Mouse (Mus musculus): Measurements from ENCODE around the gene Igf2bp3.
"Not testable (repeated sequence)": the region's sequence is repeated elsewhere in the genome, so short reads cannot be mapped to it uniquely, and the experiment has no call there.

The Igf2bp3 gene

DNA sequence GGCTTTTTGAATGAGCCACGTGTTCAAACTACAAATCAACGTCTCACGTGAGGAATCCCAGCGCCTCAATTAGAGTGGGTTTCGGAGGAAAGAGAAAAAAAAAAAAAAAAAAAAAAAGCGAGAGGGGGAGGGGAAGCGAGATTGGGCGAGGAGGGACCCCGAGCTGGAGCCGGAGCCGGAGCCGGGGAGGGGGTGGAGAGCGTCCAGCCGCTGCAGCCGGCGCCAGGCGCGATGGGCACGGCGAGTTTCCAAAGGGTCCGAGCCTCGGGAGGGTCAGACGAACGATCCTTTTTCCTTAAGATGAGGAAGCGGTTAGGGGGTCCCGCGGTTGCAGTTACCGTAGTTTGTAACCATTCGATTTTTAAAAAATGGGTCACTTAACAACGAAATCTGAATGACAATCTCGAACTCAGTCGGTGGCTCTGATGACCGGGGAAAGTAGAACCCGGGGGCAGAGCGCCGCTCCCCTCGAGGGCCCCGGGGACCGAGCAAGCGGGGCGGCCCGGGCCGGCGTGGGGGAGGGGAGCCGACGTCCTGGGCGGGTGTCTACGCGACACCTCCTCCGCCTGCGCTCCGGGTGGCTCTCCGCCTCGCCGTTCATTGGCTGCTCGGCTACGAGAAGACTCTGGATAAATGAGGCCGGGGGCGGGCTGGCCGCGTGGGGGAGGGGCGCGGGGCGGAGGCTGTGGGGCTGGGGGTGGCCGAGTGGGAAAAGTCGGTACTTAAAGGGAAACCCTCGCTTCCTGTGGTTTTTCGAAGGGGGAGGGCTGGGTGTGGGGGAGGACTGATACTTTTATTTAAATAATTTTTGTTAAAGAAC is at the start of gene Igf2bp3:
Igf2bp3 (minus strand) TSS at position 30 of the 820 bp plus-strand sequence.
- in situ Hi-C loops (cut with MboI, MseI) = loop anchor here (25.0 kb wide), 3 partner anchors 153 to 1553 kb away; partner anchors contain the start of gene Malsu1

DNA sequence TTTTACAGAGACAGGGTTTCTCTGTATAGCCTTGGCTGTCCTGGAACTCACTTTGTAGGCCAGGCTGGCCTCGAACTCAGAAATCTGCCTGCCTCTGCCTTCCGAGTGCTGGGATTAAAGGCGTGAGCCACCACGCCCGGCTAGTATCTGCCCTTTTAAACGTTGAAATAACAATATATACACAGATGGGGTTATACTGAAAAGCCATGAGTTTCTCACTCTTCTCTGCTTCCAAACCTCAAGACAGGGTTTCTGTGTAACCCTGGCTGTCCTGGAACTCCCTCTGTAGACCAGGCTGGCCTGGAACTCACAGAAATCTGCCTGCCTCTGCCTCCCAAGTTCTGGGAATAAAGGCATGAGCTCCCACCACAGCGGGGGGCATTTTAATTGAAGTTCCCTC is 49.7 kb upstream of the Igf2bp3 start:
- in situ Hi-C loops (cut with MboI, MseI) = not testable (repeated sequence)

DNA sequence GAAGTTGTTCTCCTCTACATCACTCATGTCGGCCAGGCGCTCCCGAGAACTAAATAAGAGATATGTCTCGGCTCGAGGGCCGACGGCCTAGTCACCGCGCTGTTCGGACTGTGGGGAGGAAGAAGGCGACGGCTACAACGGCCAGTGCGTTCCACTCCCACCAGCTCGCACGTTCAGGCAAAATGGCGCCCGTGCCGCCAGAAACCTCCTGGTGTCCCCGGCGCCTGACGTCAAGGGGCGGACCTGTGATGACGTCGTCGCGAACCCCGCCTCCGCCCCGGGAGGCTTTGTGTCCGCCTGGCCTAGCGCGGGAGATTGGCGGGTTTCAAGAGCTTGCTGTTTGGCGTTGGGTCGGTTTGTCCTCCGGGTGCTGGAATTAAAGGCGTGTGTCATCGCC is 49.1 kb upstream of the Igf2bp3 start, which contains the start of gene Tra2a:
Tra2a (minus strand) TSS at position 187 of the 397 bp plus-strand sequence.
- in situ Hi-C loops (cut with MboI, MseI) = no loop called here

DNA sequence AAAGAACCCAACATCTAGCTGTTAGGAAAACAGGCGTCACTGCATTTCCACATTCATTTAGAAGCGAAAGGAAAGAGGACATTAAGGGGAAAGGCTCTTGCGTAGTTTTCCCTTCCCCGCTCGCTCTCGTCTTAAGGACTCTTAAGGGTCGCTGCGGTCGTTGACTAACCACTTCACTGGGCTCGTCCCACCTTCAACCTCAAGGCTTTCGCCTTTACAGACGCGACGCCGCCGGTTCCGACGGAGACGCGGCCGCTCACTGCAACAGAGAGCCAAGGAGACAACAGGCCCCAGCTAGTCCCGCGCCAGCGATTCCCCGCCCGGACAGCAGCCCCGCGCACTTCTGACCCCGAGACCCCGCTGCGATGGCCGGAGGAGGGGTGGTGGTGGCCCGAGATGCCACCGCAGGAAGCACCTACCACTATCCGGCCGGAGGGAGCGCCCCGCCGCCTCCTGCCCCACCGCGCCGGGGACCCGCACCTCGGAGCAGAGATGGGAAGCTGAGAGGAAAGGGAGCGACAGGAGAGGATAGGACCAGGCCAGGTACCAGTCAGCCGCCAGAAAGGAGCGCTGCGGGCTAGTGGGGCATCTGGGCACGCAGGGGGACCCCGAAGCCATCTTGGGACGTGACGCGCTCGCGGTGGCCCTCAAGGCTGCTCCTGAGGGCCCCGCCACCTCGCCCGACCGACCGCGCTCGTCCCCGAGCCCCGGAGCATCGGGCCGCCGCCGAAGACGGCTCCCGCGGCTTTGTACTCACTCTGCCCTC is 48.5 kb upstream of the Igf2bp3 start:
- in situ Hi-C loops (cut with MboI, MseI) = no loop called here

DNA sequence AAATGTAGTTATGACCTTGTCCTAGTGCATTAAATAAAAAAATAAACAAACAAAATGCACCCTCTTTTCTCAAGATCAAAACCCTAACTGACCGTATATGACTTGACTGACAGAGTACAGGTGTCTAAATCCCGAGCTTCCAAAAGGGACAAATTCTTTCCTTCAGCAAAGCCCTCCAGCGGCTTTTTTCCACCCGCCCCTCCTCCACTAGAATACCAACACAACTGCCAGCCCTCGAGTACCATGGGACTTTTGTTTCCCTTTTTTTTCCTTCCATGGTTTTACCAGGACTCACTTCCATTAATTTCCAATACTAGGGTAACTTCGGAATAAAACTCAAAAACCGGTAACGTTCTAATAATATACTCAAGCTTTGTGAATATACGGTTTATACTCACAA is 47.7 kb upstream of the Igf2bp3 start:
- in situ Hi-C loops (cut with MboI, MseI) = no loop called here

DNA sequence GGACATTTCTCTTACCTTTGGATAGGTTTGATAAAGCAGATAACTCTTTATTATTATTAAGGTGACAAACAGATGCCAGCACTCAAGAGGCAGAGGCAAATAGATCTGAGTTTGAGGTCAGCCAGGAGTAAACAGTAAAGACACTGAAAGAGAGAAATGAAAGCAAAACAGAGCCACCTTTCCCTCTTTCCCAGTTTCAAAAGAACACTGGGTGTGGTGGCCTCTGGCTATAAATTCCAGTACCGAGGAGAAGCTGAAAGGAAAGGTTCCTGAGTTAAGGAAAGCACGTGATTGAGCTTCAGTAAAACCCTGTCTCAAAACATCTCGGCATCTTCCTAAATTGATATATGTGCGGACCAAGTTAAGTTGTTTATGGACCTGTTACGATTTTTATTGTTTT is 45.0 kb upstream of the Igf2bp3 start:
- in situ Hi-C loops (cut with MboI, MseI) = no loop called here

DNA sequence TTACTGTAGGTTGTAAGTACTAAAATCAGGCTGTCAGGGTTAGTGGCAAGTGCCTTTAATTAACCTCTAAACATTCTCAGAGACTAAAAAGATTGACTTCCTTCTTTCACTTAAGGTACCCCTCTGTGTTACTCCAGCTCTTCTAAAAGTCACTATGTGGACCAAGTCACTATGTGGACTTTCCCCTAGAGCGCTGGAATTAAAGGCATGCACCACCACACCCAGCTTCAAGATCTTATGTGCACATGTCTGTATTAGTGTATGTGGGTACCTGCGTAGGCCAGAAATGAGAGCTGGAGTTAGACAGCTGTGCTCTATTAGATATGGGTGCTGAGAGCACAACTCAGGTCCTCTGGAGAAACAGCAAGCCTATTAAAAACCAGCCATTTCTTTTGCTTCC is 43.1 kb upstream of the Igf2bp3 start:
- in situ Hi-C loops (cut with MboI, MseI) = no loop called here

DNA sequence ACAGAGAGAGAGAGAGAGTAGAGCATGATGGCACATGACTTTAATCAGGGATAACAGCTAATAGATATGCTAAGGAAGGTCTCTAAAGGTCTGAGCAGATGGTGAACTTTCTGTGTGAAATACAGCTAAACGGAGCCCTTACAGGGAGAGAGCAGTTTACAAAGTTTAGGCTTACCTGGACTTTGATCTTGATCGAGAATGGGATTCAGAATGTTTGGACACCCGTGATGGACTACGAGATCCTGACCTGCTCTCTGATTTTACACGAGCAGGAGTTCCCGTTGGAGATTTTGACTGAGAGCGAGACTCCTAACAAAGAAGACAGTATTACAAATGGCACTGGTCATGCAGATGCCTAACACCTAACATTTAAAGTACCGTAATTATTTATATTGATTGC is 37.5 kb upstream of the Igf2bp3 start:
- in situ Hi-C loops (cut with MboI, MseI) = no loop called here

DNA sequence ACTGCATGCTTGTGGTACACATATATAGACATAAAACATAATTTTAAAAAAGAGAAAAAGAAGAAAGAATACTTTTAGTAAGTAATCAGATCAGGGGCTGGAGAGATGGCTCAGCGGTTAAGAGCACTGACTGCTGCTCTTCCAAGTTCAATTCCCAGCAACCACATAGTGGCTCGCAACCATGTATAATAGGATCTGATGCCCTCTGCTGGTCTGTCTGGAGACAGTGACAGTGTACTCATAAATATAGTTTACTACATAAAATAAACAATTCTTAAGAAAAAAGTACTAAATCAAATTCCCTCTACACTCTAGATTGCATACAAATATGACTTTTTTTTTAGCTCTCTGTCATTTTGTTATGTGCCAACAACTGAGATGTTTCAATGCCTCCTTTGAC is 36.4 kb upstream of the Igf2bp3 start:
- in situ Hi-C loops (cut with MboI, MseI) = no loop called here

DNA sequence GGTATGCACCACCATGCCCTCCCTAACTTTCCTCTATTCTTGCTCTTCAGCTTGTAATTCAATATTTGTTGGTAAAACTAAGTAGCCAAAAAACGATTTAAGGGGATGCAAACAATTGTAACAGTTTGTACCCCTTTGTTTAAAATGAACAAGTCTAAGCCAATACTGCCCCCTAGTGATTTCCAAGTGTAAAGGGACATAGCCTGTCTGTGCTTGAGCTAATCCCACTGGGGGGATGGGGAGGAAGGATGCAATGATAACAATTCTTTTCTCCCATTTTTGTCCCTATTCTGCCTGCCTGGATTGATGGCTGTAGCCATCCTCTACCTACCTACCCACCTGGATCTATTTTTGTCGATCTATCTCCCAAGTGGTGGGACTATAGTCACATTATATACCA is 32.5 kb upstream of the Igf2bp3 start:
- in situ Hi-C loops (cut with MboI, MseI) = no loop called here

DNA sequence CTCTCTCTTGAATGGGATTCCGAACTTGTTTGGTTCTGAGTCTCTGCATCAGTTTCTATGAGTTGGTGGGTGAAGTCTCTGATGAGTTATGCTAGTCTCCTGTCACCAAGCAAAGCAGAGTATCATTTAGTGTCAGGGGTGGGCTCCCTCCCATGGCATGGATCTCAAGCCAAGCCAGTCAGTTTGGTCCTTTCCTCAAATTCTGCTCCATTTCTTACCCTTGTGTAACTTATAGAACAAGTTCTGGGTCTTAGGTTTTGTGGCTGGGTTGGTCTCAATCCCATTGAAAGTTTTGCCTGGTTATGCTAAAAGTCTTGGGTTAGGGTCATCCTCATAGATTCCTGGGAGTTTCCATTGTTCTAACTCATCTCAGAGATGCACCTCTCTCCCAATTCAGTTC is 27.6 kb upstream of the Igf2bp3 start:
- in situ Hi-C loops (cut with MboI, MseI) = no loop called here

DNA sequence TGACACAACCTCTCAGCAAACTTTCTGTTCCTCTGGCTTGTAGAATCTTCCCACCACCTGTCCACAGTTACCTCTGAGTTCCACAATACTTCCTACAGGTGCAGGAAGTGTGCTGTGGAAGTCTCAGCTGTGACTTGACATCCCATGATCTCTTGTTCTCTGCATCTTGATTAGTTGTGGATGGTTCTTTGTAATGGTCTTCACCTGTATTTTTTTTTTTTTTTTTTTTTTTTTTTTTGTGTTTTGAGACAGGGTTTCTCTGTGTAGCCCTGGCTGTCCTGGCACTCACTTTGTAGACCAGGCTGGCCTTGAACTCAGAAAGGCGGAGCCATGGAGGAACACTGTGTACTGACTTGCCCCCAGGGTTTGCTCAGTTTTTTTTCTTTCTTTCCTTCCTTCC is 26.8 kb upstream of the Igf2bp3 start:
- in situ Hi-C loops (cut with MboI, MseI) = no loop called here

DNA sequence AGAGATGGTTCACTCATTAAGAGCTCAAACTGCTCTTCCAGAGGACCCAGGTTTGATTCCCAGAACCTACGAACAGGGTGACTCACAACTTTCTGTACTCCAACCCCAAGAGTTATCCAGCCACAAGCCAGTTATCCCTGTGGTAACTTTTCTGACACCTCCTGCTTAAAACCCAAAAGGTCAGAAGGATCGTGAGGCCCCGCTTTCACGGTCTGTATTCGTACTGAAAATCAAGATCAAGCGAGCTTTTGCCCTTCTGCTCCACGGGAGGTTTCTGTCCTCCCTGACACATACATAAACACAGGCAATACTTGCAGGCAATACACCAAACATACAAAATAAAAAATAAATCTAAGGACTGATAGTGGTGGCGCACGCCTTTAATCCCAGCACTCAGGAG is 21.6 kb upstream of the Igf2bp3 start:
- in situ Hi-C loops (cut with MboI, MseI) = no loop called here

DNA sequence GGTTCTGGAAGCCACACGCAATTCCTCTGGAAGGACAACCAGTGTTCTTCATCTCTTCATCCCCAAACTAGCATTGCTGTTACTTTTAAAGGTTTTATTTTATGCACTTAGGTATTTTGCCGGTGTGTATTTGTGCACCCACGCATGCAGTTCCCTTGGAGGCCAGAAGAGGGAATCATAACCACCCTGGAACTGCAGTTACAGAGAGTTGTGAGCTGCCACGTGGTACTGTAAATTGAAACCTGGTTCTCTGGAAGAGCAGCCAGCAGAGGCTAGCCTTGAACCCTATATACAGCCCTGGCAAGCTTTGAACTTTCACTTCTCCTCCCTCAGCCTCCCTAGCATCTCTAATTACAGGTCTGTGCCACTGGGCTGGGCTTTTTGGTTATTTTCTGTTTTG is 18.6 kb upstream of the Igf2bp3 start:
- in situ Hi-C loops (cut with MboI, MseI) = no loop called here

DNA sequence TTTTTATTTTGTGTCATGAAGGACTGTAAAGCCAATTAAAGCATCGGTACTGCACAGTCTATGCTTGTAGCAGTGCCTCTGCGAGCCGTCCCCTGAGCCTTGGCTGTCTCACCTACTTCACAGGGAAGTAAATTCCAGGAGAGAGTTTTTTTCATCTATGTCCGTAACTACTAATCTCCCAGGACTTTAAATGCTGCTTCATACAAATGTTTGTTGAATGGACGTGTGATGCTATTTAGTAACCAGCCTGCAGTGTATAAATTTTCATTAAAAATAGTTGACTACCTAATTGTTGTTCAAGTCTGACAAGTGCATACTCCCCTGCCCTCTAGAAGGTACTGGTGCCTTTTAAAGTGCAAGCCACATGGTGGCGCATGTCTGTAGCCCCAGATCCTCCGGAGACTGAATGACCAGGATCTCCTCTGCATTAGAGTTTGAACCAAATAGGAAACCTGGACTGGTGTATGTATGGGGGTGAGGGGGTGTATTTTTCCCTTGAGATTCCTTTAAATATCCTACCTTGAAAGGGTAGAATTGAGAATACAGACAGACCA is 13.4 kb upstream of the Igf2bp3 start:
- in situ Hi-C loops (cut with MboI, MseI) = no loop called here

DNA sequence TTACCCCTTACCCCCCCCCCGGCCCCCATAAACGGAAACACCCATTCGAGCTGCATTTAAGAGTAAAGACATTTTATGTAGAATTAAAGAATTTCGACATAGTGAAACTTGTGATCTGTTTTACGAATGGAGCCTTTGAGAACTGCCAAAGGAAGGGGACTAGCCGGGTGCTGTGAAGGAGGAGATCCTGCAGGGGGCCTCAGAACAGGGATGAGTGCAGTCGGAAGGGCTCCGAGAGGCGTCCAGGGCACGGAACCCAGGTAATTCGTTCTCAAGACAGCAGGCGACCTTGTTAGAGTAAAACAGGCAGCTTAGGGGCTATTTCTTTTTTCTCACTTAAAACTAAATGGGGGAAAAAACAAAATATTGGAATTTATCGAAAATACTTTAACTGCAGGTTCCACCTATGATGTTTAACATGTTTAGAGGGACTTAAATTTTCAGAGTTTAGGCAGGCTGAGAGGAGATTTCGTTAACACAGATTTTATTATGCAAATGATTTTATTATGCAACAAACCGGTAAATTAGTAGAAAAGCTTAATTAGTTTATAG is 12.5 kb upstream of the Igf2bp3 start:
- in situ Hi-C loops (cut with MboI, MseI) = no loop called here

DNA sequence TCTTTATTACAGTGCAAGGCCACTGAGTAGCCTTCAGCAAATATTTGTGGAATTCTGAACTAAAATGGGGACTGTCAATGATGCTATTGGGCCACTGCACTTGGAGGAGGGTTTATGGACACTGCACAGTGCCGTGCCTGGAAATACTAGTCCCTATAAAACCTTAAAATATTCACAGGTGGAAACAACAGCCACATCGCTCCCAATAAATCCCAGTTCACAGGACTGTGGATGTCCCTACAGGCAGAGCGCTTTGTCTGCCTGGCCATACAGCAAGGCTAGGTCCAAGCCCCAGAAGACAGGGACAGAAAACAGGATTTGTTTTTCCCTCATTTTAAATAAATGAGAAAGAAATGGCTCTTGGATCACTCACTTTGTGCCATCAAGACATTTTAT is 11.0 kb upstream of the Igf2bp3 start:
- in situ Hi-C loops (cut with MboI, MseI) = no loop called here

DNA sequence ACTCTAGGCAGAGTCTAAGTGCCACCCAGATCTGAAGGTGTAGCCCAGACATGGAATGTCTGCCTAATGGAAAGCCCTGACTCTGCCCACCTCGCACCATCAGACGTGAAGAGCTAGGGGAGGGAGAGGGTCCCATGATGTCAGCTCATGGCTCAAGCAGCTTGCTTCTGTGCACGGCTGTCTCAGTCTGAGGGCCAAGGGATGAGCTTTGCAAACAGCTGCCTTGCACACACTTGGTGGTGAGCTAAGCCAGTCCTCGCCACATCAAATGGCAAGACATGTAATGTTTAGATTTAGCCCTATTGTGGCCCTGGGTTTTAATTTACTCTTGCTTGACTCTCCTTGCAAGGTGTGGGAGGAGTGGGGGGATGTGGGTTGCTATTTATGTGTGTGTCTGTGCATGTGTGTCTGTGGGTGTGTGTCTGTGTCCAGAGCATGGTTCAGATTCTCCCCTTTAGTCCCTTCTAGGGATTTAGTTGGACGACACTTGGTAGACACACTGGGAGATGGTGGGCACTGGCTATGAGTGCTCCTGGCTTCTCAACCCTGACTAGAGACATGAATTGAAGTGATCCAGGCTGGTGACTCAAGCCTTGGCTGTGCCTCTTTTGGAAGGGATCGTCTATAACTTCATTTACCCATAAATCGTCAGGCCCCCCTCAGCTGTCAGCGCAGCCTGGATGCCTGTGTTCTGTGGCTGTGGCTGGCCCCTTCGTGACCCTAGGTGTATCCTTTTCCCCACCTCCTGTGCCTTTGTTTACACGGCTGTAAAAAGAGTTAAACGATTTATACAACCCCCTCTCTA is 10.4 kb upstream of the Igf2bp3 start:
- in situ Hi-C loops (cut with MboI, MseI) = loop anchor here (25.0 kb wide), 3 partner anchors 163 to 1563 kb away; partner anchors contain the start of gene Malsu1

DNA sequence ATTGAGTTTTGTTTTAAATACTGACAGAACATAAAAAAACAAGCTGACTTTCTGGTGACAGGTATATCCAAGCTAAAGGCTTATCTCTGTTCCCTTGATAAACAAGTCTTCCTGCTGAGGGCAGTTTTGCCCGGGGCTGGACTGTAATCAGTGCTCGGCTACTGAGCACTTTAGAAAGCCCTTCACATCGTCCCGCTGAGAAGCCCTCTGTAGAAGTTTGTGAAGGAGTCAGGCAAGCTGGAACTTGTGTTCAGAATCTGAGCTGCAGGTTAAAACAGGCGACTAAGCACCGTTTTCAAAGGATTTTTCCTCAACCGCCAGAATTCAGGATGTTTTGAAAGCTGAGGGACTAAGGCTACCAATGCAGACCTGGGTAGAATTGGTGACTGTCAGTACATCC is 7.1 kb upstream of the Igf2bp3 start:
- in situ Hi-C loops (cut with MboI, MseI) = loop anchor here (25.0 kb wide), 3 partner anchors 160 to 1560 kb away; partner anchors contain the start of gene Malsu1

DNA sequence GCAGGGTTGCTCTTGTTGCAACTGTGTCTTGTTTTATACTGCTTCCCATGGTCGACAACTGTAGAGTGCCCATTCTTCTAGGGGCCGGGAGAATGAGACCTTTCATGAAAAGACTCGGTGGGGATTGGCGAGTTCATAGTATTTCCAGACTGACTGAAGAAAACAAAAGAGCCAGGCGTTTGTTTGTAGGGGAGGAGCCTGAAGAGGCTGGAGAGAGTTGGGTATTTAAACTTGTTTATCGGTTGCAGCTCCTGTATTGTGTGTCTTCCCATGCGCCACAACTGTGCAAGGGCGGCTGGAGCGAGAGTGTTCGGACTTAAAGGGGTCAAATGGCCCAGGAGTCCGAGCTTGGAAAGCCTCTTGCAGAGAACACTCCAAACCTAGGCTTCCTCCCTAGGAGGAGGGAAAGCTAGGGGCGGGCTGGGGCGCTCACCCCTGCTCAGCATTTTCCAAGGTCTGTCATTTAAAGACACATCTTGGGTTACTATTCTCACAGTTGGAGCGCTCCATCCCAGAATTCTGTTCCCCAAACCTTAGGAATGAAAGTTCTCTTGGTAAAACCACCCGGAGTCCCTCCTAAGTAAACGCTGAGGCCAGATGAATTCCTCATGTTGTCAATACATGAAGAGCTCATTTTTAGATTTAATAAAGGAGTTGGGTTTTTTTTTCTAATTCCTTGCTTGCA is 5.3 kb upstream of the Igf2bp3 start:
- in situ Hi-C loops (cut with MboI, MseI) = loop anchor here (25.0 kb wide), 3 partner anchors 158 to 1558 kb away; partner anchors contain the start of gene Malsu1

Data from regulatory T cell (primary cell).